Mouse (Mus musculus): ENCODE data around the gene Desi1. TPM values are rescaled to one million over a fixed set of nuclear protein-coding genes. Genes with fewer than 3 reads are reported as not detected.
A peak's percentile ranks its signal among the peaks of the same experiment; 100 is the strongest.

The Desi1 gene
- polyA plus RNA-seq, 1 experiment from 2014 or later: 51.0 TPM

GRCm38 (mm10) chr15:82027276-82027675 lies 6.4 kb downstream of the Desi1 start:
- H3K9me3 ChIP-seq (ENCODE audit: control insufficient read depth, low read length): no peaks in the 10 kb centered on the region
- no peak overlapping the region for H3K9ac ChIP-seq (replicated peaks; ENCODE audit: low read length)
- no peak overlapping the region for H3K27ac ChIP-seq (replicated peaks; ENCODE audit: low read depth, low read length)
- no peak overlapping the region for H3K4me3 ChIP-seq (replicated peaks; ENCODE audit: low read depth, low read length)
- DNase-seq (no peak), ATAC-seq (ENCODE audit: low FRiP score, low TSS enrichment) (no peak)
- H3K27me3 ChIP-seq (ENCODE audit: control insufficient read depth, insufficient read depth, low read length): no peaks in the 10 kb centered on the region
- no peaks in the 10 kb centered on the region for H3K4me1 ChIP-seq (ENCODE audit: control insufficient read depth, insufficient read depth, low read length)
- 97% methylated on average over 7 of the region's 7 CpGs for WGBS
- no peak overlapping the region for H3K4me2 ChIP-seq (ENCODE audit: low read length)
- H3K36me3 ChIP-seq (ENCODE audit: control insufficient read depth, insufficient read depth, low read length): peaks cover 92% of the 10 kb centered on the region

DNA sequence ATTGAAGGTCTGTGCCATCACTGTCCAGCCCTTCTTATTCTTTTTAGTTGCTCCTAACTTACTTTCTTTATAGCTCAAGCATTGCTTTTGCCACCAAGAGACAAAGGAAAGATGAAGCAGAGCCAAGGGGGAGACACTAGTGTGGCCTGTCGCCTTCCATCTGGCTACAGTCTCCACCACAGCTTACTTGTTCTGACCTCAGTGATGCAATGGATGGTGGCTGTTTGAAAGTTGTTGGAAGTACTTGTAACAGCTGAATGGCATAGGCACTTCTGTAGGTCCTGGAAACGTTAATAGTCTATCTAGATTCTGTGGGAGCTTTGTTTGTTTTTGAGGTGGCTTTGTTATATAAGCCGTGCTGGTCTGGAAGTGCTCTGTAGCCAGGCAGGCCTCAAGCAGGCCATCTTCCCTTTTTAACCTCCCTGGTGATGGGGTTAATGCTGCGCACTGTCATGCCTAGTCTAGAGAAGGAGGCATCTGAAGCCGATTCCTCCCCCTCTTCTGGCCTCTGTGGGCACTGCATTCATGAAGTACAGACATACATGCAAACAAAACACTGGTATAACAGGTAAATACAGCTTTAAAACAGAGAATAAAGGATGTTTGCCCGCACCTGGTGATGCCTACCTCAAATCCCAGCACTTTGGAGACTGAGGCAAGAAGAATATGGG lies 9.6 kb downstream of the Desi1 start:
- no peak overlapping the region for H3K9ac ChIP-seq (replicated peaks; ENCODE audit: low read length)
- no peaks in the 10 kb centered on the region for H3K27me3 ChIP-seq (ENCODE audit: control insufficient read depth, insufficient read depth, low read length)
- H3K4me1 ChIP-seq (ENCODE audit: control insufficient read depth, insufficient read depth, low read length): no peaks in the 10 kb centered on the region
- no peak overlapping the region for H3K4me2 ChIP-seq (ENCODE audit: low read length)
- H3K36me3 ChIP-seq (ENCODE audit: control insufficient read depth, insufficient read depth, low read length): peaks cover 76% of the 10 kb centered on the region
- 96% methylated on average over 6 of the region's 6 CpGs for WGBS
- DNase-seq: no peak
- no peak overlapping the region for H3K27ac ChIP-seq (replicated peaks; ENCODE audit: low read depth, low read length)
- ATAC-seq (ENCODE audit: low FRiP score, low TSS enrichment): no peak
- no peak overlapping the region for H3K4me3 ChIP-seq (replicated peaks; ENCODE audit: low read depth, low read length)
- no peaks in the 10 kb centered on the region for H3K9me3 ChIP-seq (ENCODE audit: control insufficient read depth, low read length)

DNA sequence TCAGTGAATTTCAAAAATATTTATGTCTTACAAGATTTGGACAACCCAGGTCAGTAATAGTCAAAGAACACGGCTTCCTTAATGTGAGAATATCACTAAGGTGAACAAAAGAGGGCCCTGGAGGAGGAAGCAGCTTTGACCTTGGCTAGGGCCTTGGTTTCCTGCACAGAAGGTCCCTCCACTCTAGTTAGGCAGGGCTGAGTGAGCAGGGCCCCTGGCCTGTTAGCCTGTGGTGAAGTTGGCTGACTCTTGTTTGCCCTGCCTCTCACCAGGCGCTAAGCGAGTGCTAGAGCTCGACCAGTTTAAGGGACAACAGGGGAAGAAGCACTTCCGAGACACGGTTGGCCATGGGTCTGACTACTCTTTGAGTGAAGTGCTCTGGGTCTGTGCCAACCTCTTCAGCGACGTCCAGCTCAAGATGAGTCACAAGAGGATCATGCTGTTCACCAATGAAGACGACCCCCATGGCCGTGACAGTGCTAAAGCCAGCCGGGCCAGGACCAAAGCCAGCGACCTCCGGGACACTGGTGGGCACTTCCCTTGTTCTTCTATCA lies 11.1 kb downstream of the Desi1 start:
- no peaks in the 10 kb centered on the region for H3K27me3 ChIP-seq (ENCODE audit: control insufficient read depth, insufficient read depth, low read length)
- ATAC-seq (ENCODE audit: low FRiP score, low TSS enrichment) (no peak), DNase-seq (no peak)
- 91% methylated on average over 13 of the region's 13 CpGs for WGBS
- H3K9me3 ChIP-seq (ENCODE audit: control insufficient read depth, low read length): no peaks in the 10 kb centered on the region
- H3K36me3 ChIP-seq (ENCODE audit: control insufficient read depth, insufficient read depth, low read length): peaks cover 66% of the 10 kb centered on the region
- H3K4me2 ChIP-seq (ENCODE audit: low read length): no peak overlapping the region
- no peak overlapping the region for H3K4me3 ChIP-seq (replicated peaks; ENCODE audit: low read depth, low read length)
- no peak overlapping the region for H3K27ac ChIP-seq (replicated peaks; ENCODE audit: low read depth, low read length)
- H3K9ac ChIP-seq (replicated peaks; ENCODE audit: low read length): no peak overlapping the region
- H3K4me1 ChIP-seq (ENCODE audit: control insufficient read depth, insufficient read depth, low read length): no peaks in the 10 kb centered on the region

DNA sequence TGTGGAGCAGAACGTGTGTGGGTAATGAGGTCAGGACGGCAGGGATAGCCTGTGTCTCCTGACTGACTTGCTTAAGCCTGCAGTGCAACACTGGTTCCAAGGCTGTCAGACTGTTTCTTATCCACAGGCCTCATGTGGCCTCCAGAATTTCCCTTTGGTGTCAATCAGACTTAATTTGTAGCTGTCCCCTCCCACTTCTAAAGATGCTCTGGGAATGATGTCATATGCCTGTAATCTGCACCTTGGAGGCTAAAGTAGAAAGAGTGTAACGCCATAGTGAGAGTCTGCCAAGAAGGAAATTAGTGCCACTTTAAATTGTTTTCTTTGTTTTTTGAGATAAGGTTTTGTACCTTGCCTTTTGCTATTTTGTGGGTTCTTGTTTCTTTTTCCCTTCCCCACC lies 14.4 kb downstream of the Desi1 start:
- DNase-seq: no peak
- WGBS: 76% methylated on average over 3 of the region's 3 CpGs
- Histone ChIP-seq H3K9me3 (ENCODE audit: control insufficient read depth, low read length) (no peaks in the 10 kb centered on the region), H3K27me3 (ENCODE audit: control insufficient read depth, insufficient read depth, low read length) (no peaks in the 10 kb centered on the region), H3K4me2 (ENCODE audit: low read length) (no peak overlapping the region), H3K27ac (replicated peaks; ENCODE audit: low read depth, low read length) (no peak overlapping the region), H3K9ac (replicated peaks; ENCODE audit: low read length) (no peak overlapping the region), H3K4me3 (replicated peaks; ENCODE audit: low read depth, low read length) (no peak overlapping the region), H3K36me3 (ENCODE audit: control insufficient read depth, insufficient read depth, low read length) (peaks cover 35% of the 10 kb centered on the region), H3K4me1 (ENCODE audit: control insufficient read depth, insufficient read depth, low read length) (peaks cover 17% of the 10 kb centered on the region)
- ATAC-seq (ENCODE audit: low FRiP score, low TSS enrichment): no peak

DNA sequence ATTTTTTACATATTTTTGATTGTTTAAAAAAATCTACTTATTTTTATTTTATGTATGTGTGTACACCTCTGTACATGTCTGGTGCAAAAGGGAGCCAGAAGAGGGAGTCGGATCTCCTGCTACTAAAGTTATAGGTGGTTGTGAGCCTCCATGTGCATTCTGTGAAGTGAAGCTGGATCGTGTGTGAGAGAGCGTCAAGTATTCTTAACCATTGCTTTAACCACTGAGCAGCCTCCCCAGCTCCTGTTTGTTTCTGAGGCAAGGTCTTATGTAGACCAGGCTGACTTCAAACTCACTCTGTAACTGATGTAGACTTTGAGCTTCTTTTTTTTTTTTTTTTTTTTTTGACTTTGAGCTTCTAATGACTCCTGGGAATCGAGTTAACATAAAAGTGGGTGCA lies 16.2 kb downstream of the Desi1 start:
- DNase-seq (no peak), ATAC-seq (ENCODE audit: low FRiP score, low TSS enrichment) (no peak)
- Histone ChIP-seq H3K9me3 (ENCODE audit: control insufficient read depth, low read length) (no peaks in the 10 kb centered on the region), H3K9ac (replicated peaks; ENCODE audit: low read length) (no peak overlapping the region), H3K27ac (replicated peaks; ENCODE audit: low read depth, low read length) (no peak overlapping the region), H3K4me3 (replicated peaks; ENCODE audit: low read depth, low read length) (no peak overlapping the region), H3K4me2 (ENCODE audit: low read length) (no peak overlapping the region), H3K27me3 (ENCODE audit: control insufficient read depth, insufficient read depth, low read length) (no peaks in the 10 kb centered on the region), H3K36me3 (ENCODE audit: control insufficient read depth, insufficient read depth, low read length) (peaks cover 17% of the 10 kb centered on the region), H3K4me1 (ENCODE audit: control insufficient read depth, insufficient read depth, low read length) (peaks cover 17% of the 10 kb centered on the region)
- 80% methylated on average over 4 of the region's 4 CpGs for WGBS

DNA sequence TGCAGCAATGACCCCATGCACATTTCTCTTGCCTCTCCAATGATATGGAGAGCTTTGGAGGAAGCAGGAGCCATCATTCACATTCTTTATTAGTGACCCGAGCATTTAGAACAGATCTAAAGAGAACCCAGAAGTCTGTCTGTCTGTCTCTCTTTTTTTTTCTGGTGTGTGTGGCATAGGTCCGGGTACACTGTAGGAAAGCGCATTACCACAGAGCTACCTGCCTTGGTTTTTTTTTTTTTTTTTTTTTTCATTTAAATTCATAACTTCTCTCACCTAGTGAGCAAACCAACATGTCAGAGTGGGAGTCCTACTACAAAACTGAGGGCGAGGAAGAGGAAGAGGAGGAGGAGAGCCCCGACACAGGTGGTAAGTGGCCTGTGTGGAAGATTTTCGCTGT lies 16.8 kb downstream of the Desi1 start:
- H3K9ac ChIP-seq (replicated peaks; ENCODE audit: low read length): peak overlapping the region; percentile 66
- peak overlapping the region; percentile 88 for H3K4me2 ChIP-seq (ENCODE audit: low read length)
- DNase-seq (no peak), ATAC-seq (ENCODE audit: low FRiP score, low TSS enrichment) (no peak)
- H3K9me3 ChIP-seq (ENCODE audit: control insufficient read depth, low read length): no peaks in the 10 kb centered on the region
- WGBS: 26% methylated on average over 6 of the region's 6 CpGs
- peak overlapping the region; percentile 67 for H3K4me3 ChIP-seq (replicated peaks; ENCODE audit: low read depth, low read length)
- H3K4me1 ChIP-seq (ENCODE audit: control insufficient read depth, insufficient read depth, low read length): peaks cover 17% of the 10 kb centered on the region
- H3K27me3 ChIP-seq (ENCODE audit: control insufficient read depth, insufficient read depth, low read length): no peaks in the 10 kb centered on the region
- H3K27ac ChIP-seq (replicated peaks; ENCODE audit: low read depth, low read length): peak overlapping the region; percentile 78
- peaks cover 13% of the 10 kb centered on the region; the same call in 1 of the 2 replicates for H3K36me3 ChIP-seq (ENCODE audit: control insufficient read depth, insufficient read depth, low read length)

DNA sequence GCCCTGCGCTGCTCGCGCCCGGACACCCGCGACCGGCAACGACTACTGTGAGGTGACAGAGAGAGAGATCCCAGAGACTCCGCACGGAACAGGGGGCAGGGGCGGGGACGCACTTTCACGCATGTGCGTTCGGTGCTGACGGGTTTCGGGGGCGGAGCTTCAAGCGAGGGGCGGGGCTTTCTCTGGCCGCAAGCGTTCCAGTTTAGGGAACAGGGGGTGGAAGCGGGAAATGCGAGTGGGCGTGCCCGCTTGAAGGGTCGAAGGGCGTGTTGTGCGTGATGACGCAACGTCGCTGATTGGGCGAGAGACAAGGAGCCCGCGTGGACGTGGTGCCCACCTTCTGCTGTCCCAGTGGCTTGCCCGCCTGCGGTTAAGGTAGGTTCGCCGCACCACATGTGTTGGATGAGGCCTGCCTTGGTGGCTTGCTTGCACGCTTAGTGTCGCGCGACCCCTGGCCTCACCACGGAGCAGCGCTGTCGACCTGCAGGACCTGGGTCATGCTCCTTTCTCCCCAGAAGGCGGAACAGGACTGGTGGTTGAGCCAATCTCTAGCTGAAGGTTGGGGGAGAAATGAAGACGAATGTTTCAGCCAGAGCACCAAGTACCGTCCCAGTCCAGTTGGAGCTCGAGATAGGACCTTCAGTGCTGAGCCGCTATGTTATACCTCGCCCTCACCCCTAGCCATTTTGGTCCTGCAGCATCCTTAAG lies 17.4 kb downstream of the Desi1 start:
- Histone ChIP-seq H3K27me3 (ENCODE audit: control insufficient read depth, insufficient read depth, low read length) (no peaks in the 10 kb centered on the region), H3K4me1 (ENCODE audit: control insufficient read depth, insufficient read depth, low read length) (peaks cover 17% of the 10 kb centered on the region), H3K9ac (replicated peaks; ENCODE audit: low read length) (peak overlapping the region; percentile 66), H3K9me3 (ENCODE audit: control insufficient read depth, low read length) (no peaks in the 10 kb centered on the region), H3K4me3 (replicated peaks; ENCODE audit: low read depth, low read length) (peak overlapping the region; percentile 67), H3K4me2 (ENCODE audit: low read length) (peak overlapping the region; percentile 88), H3K36me3 (ENCODE audit: control insufficient read depth, insufficient read depth, low read length) (peaks cover 12% of the 10 kb centered on the region; the same call in 1 of the 2 replicates), H3K27ac (replicated peaks; ENCODE audit: low read depth, low read length) (peak overlapping the region; percentile 78)
- ATAC-seq (ENCODE audit: low FRiP score, low TSS enrichment) (peak; percentile 98), DNase-seq (peak; percentile 99)
- WGBS: under 1% methylated on average over 53 of the region's 53 CpGs

DNA sequence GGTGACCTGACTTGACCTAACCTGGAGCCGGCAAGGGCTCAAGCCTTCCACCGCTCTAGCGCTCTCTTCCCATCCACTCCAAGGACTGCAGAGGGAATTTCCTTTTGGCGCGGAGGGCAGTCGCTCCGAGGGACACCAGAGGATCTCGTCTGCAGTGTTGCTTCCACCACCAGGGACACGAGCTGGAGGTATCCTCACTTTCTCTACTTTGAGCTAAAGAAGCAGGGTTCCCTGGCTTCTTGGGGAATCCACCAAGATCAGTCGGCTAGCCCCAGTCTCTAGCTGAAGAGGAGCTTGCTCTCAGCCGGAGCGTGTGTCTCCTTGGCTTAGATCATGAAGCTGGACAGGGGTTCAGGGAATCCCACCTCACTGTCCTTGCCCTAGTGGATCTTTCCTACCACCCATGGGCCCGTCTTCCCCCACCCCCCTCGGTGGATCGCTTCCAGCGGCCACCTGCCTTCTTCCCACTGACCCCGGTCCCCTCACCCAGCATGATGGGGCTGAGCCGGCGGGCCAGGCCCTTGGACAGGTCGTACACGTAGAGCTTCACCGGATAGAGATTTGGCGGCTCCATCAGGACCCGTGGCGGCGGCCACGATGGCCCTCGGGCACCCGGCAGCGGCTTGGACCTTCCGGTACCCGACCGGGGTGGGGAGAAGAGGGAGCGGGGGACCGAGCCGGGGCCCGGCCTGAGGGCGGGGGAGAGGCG lies 18.1 kb downstream of the Desi1 start:
- peaks cover 17% of the 10 kb centered on the region for H3K4me1 ChIP-seq (ENCODE audit: control insufficient read depth, insufficient read depth, low read length)
- H3K9me3 ChIP-seq (ENCODE audit: control insufficient read depth, low read length): no peaks in the 10 kb centered on the region
- peak overlapping the region; percentile 72 for H3K27ac ChIP-seq (replicated peaks; ENCODE audit: low read depth, low read length)
- H3K27me3 ChIP-seq (ENCODE audit: control insufficient read depth, insufficient read depth, low read length): no peaks in the 10 kb centered on the region
- peak overlapping the region; percentile 67 for H3K4me3 ChIP-seq (replicated peaks; ENCODE audit: low read depth, low read length)
- H3K36me3 ChIP-seq (ENCODE audit: control insufficient read depth, insufficient read depth, low read length): peaks cover 12% of the 10 kb centered on the region; the same call in 1 of the 2 replicates
- H3K4me2 ChIP-seq (ENCODE audit: low read length): peak overlapping the region; percentile 78
- WGBS: under 1% methylated on average over 39 of the region's 39 CpGs
- no peak; the same call in none of the 2 replicates for ATAC-seq (ENCODE audit: low FRiP score, low TSS enrichment)
- H3K9ac ChIP-seq (replicated peaks; ENCODE audit: low read length): peak overlapping the region; percentile 66
- peak; percentile 53 for DNase-seq

All from midbrain, embryonic 14.5 days (tissue).